Mouse (Mus musculus): ENCODE data around the gene Lfng.

Lfng gene

GRCm38 (mm10) chr5:140661875-140662643, 54.9 kb downstream of the Lfng start:
- 37% methylated on average over 12 of the region's 12 CpGs for WGBS

- 39% methylated on average over 17 of the region's 17 CpGs for WGBS
Measured at GRCm38 (mm10) chr5:140662741-140663592, 55.8 kb downstream of the Lfng start.

- WGBS, result 19% methylated on average over 7 of the region's 7 CpGs
Measured at GRCm38 (mm10) chr5:140663621-140664180, 56.6 kb downstream of the Lfng start.
